Mouse (Mus musculus): ENCODE measurements around the gene Wnt9b. TPM values are rescaled to one million over a fixed set of nuclear protein-coding genes. Genes with fewer than 3 reads are reported as not detected.

Wnt9b gene
- polyA plus RNA-seq, 1 experiment from 2014 or later, result 0.33 TPM

- H3K27me3 ChIP-seq (ENCODE audit: control insufficient read depth, insufficient read depth, low read length), result no peaks in the 10 kb centered on the region
- 85% methylated on average over 19 of the region's 19 CpGs for WGBS
- H3K27ac ChIP-seq (replicated peaks; ENCODE audit: low read depth, low read length), result no peak overlapping the region
- no peak overlapping the region for H3K4me2 ChIP-seq (ENCODE audit: low read length)
- no peak for DNase-seq
- no peak for ATAC-seq (ENCODE audit: low FRiP score, low TSS enrichment)
- no peaks in the 10 kb centered on the region for H3K4me1 ChIP-seq (ENCODE audit: control insufficient read depth, insufficient read depth, low read length)
- no peaks in the 10 kb centered on the region for H3K9me3 ChIP-seq (ENCODE audit: control insufficient read depth, low read length)
- H3K36me3 ChIP-seq (ENCODE audit: control insufficient read depth, insufficient read depth, low read length), result no peaks in the 10 kb centered on the region
- H3K9ac ChIP-seq (replicated peaks; ENCODE audit: low read length), result no peak overlapping the region
- no peak overlapping the region for H3K4me3 ChIP-seq (replicated peaks; ENCODE audit: low read depth, low read length)
These were observed 14.4 kb downstream of the Wnt9b start for GRCm38 (mm10) chr11:103735046-103735781.

DNA sequence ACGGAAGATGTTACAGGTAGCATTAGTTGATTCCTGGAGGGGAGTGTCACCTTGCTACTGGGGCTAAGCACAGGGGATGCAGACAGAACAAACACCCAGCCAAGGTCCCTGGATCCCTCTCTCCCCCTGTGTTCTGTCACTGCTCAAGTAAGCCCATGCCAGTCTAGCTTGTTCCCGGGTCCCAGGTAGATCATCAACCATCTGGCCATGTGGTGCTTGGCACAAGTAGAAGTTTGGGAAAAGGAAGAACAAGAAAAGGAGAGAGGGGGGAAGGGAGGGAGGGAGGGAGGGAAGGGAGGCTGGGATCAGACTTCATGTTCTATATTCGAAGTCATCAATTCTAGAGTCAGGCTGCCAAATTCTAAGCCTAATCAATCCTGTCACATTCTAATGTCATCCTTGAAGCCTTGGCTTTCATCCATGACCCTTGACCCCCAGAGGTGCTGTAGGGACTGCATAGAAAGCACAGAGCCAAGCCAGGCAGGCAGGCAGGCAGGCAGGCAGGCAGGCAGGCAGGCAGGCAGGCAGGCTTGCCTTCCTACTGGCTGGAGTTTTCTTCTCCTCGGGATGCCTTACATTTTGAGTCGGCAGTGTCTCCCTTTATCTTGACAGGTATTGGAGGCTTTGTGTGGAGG, 15.1 kb downstream of the Wnt9b start:
- no peak for DNase-seq
- Histone ChIP-seq H3K27me3 (ENCODE audit: control insufficient read depth, insufficient read depth, low read length) (no peaks in the 10 kb centered on the region), H3K9ac (replicated peaks; ENCODE audit: low read length) (no peak overlapping the region), H3K4me1 (ENCODE audit: control insufficient read depth, insufficient read depth, low read length) (no peaks in the 10 kb centered on the region), H3K27ac (replicated peaks; ENCODE audit: low read depth, low read length) (no peak overlapping the region), H3K36me3 (ENCODE audit: control insufficient read depth, insufficient read depth, low read length) (no peaks in the 10 kb centered on the region), H3K9me3 (ENCODE audit: control insufficient read depth, low read length) (no peaks in the 10 kb centered on the region), H3K4me3 (replicated peaks; ENCODE audit: low read depth, low read length) (no peak overlapping the region), H3K4me2 (ENCODE audit: low read length) (no peak overlapping the region)
- no peak for ATAC-seq (ENCODE audit: low FRiP score, low TSS enrichment)
- WGBS, result 80% methylated on average over 5 of the region's 5 CpGs

- ATAC-seq (ENCODE audit: low FRiP score, low TSS enrichment) (no peak), DNase-seq (peak; percentile 16)
- 88% methylated on average over 2 of the region's 2 CpGs for WGBS
- no peak overlapping the region for H3K4me3 ChIP-seq (replicated peaks; ENCODE audit: low read depth, low read length)
- H3K4me2 ChIP-seq (ENCODE audit: low read length), result no peak overlapping the region
- H3K27me3 ChIP-seq (ENCODE audit: control insufficient read depth, insufficient read depth, low read length), result no peaks in the 10 kb centered on the region
- H3K27ac ChIP-seq (replicated peaks; ENCODE audit: low read depth, low read length), result no peak overlapping the region
- no peaks in the 10 kb centered on the region for H3K9me3 ChIP-seq (ENCODE audit: control insufficient read depth, low read length)
- no peak overlapping the region for H3K9ac ChIP-seq (replicated peaks; ENCODE audit: low read length)
- H3K36me3 ChIP-seq (ENCODE audit: control insufficient read depth, insufficient read depth, low read length), result no peaks in the 10 kb centered on the region
- no peaks in the 10 kb centered on the region for H3K4me1 ChIP-seq (ENCODE audit: control insufficient read depth, insufficient read depth, low read length)
These were observed 15.7 kb downstream of the Wnt9b start for GRCm38 (mm10) chr11:103733961-103734360.

DNA sequence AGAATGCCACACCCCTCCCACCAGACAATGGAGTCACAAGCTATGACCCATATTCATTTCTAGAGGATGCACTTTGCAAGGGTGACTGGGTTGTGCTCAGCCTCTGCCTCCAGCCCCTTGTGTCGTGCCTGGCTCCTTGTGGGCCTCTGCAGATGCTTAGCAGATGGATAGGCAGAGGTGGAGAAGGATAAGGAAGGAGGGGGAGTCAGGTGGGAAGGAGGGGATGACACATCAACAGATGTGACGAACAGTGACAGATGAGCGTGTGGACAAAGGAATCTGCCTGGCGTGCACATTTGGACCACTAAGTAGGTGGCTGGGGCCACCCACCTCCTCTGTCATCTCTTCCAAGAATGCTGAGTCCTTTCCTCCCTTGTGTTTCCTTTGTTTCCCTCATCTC, 16.6 kb downstream of the Wnt9b start:
- H3K36me3 ChIP-seq (ENCODE audit: control insufficient read depth, insufficient read depth, low read length), result no peaks in the 10 kb centered on the region
- WGBS, result 74% methylated on average over 4 of the region's 4 CpGs
- ATAC-seq (ENCODE audit: low FRiP score, low TSS enrichment), result no peak

GRCm38 (mm10) chr11:103732306-103732705, 17.3 kb downstream of the Wnt9b start:
- ATAC-seq (ENCODE audit: low FRiP score, low TSS enrichment) (no peak), DNase-seq (no peak)
- WGBS, result 81% methylated on average over 7 of the region's 7 CpGs
- H3K4me3 ChIP-seq (replicated peaks; ENCODE audit: low read depth, low read length), result no peak overlapping the region
- no peak overlapping the region for H3K27ac ChIP-seq (replicated peaks; ENCODE audit: low read depth, low read length)
- no peaks in the 10 kb centered on the region for H3K27me3 ChIP-seq (ENCODE audit: control insufficient read depth, insufficient read depth, low read length)
- no peak overlapping the region for H3K4me2 ChIP-seq (ENCODE audit: low read length)
- no peaks in the 10 kb centered on the region for H3K36me3 ChIP-seq (ENCODE audit: control insufficient read depth, insufficient read depth, low read length)
- H3K4me1 ChIP-seq (ENCODE audit: control insufficient read depth, insufficient read depth, low read length), result no peaks in the 10 kb centered on the region
- H3K9ac ChIP-seq (replicated peaks; ENCODE audit: low read length), result no peak overlapping the region
- H3K9me3 ChIP-seq (ENCODE audit: control insufficient read depth, low read length), result no peaks in the 10 kb centered on the region

More for the DNA sequence above, 16.6 kb downstream of the Wnt9b start:
- no peaks in the 10 kb centered on the region for H3K9me3 ChIP-seq (ENCODE audit: control insufficient read depth, low read length)
- no peaks in the 10 kb centered on the region for H3K4me1 ChIP-seq (ENCODE audit: control insufficient read depth, insufficient read depth, low read length)
- no peaks in the 10 kb centered on the region for H3K27me3 ChIP-seq (ENCODE audit: control insufficient read depth, insufficient read depth, low read length)
- no peak overlapping the region for H3K9ac ChIP-seq (replicated peaks; ENCODE audit: low read length)
- no peak overlapping the region for H3K4me3 ChIP-seq (replicated peaks; ENCODE audit: low read depth, low read length)
- DNase-seq, result no peak
- no peak overlapping the region for H3K4me2 ChIP-seq (ENCODE audit: low read length)
- no peak overlapping the region for H3K27ac ChIP-seq (replicated peaks; ENCODE audit: low read depth, low read length)

DNA sequence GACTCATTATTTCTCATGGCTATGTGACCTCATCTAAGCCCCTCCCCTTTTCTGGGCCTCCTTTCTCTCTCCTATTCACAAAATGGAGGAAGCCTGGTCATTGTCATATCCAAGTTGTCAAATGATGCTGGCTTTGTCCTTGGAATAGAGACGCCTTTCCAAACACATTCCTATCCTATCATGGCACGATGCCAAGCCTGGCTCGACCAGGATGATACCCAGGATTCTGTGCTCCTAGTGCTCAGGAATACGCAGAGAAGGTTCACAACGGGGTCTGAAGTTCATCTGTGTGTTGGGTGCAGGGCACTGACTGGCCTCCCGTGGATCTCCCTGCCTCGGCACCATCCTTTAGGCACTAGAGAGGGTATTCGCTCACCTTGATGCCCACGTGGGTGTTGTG, 18.0 kb downstream of the Wnt9b start:
- Histone ChIP-seq H3K27ac (replicated peaks; ENCODE audit: low read depth, low read length) (no peak overlapping the region), H3K4me3 (replicated peaks; ENCODE audit: low read depth, low read length) (no peak overlapping the region), H3K9ac (replicated peaks; ENCODE audit: low read length) (no peak overlapping the region), H3K9me3 (ENCODE audit: control insufficient read depth, low read length) (no peaks in the 10 kb centered on the region), H3K36me3 (ENCODE audit: control insufficient read depth, insufficient read depth, low read length) (no peaks in the 10 kb centered on the region), H3K4me2 (ENCODE audit: low read length) (no peak overlapping the region), H3K4me1 (ENCODE audit: control insufficient read depth, insufficient read depth, low read length) (no peaks in the 10 kb centered on the region), H3K27me3 (ENCODE audit: control insufficient read depth, insufficient read depth, low read length) (no peaks in the 10 kb centered on the region)
- DNase-seq (peak; percentile 8), ATAC-seq (ENCODE audit: low FRiP score, low TSS enrichment) (no peak)
- WGBS, result 82% methylated on average over 9 of the region's 9 CpGs

DNA sequence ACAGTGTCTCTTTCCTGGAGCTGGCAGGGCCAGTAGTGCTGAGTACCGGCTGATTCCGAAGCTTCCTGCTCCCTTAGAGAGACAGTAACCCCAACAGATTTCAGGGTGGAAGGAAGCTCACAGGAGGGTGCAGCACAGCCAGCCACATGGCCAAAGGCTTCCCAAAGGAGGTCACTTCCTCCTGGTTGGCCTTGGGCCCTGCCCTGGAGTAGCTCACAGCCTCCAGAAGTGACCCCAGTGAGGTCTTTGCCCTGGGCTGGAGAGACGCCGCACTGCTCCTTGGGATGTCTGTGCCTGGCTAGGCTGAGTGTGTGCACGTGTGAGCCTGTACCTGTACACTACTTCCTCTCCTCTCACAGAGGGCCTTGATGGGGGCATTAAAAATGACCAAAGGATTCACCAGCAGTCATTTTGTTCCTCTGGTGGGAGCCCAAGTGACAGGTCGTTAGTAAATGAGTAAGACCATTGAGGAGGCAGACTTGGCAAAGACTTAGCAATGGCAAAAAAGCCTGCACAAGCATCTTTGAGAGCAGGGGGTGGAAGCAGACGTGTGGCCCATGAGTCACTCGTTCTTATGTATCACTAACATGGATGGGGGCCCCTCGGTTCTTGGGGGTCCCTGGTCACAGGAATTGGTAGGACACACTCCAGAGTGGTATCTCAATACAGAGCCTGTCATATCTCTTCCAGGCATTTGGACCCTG, 20.2 kb downstream of the Wnt9b start:
- DNase-seq (no peak), ATAC-seq (ENCODE audit: low FRiP score, low TSS enrichment) (no peak)
- Histone ChIP-seq H3K4me2 (ENCODE audit: low read length) (no peak overlapping the region), H3K9me3 (ENCODE audit: control insufficient read depth, low read length) (no peaks in the 10 kb centered on the region), H3K9ac (replicated peaks; ENCODE audit: low read length) (no peak overlapping the region), H3K27me3 (ENCODE audit: control insufficient read depth, insufficient read depth, low read length) (no peaks in the 10 kb centered on the region), H3K4me3 (replicated peaks; ENCODE audit: low read depth, low read length) (no peak overlapping the region), H3K4me1 (ENCODE audit: control insufficient read depth, insufficient read depth, low read length) (no peaks in the 10 kb centered on the region), H3K36me3 (ENCODE audit: control insufficient read depth, insufficient read depth, low read length) (no peaks in the 10 kb centered on the region), H3K27ac (replicated peaks; ENCODE audit: low read depth, low read length) (no peak overlapping the region)
- WGBS, result 75% methylated on average over 9 of the region's 9 CpGs

- no peak overlapping the region for H3K27ac ChIP-seq (replicated peaks; ENCODE audit: low read depth, low read length)
- no peak overlapping the region for H3K4me3 ChIP-seq (replicated peaks; ENCODE audit: low read depth, low read length)
- ATAC-seq (ENCODE audit: low FRiP score, low TSS enrichment) (no peak), DNase-seq (no peak)
- no peaks in the 10 kb centered on the region for H3K9me3 ChIP-seq (ENCODE audit: control insufficient read depth, low read length)
- WGBS, result 86% methylated on average over 11 of the region's 11 CpGs
- no peak overlapping the region for H3K4me2 ChIP-seq (ENCODE audit: low read length)
- H3K36me3 ChIP-seq (ENCODE audit: control insufficient read depth, insufficient read depth, low read length), result no peaks in the 10 kb centered on the region
- H3K9ac ChIP-seq (replicated peaks; ENCODE audit: low read length), result no peak overlapping the region
- H3K27me3 ChIP-seq (ENCODE audit: control insufficient read depth, insufficient read depth, low read length), result no peaks in the 10 kb centered on the region
- peaks cover 14% of the 10 kb centered on the region for H3K4me1 ChIP-seq (ENCODE audit: control insufficient read depth, insufficient read depth, low read length)
These were observed 25.3 kb downstream of the Wnt9b start for GRCm38 (mm10) chr11:103724331-103724771.

All from midbrain, embryonic 14.5 days (tissue).